Mouse (Mus musculus) liver, embryonic 14.5 days (tissue): ENCODE results near the gene BC028528. TPM values are rescaled to one million over a fixed set of nuclear protein-coding genes. Genes with fewer than 3 reads are reported as not detected.
A peak's percentile ranks its signal among the peaks of the same experiment; 100 is the strongest.

ENCODE experiments used
- ATAC-seq: fragments of 200-750 bp; cut with Nextera tagmentation; 2 replicates; pipeline ENCODE4 v1.8.0; 2017; ENCODE audit warnings: moderate number of reproducible peaks, mild to moderate bottlenecking, moderate library complexity; ENCODE audit not compliant: insufficient read depth
- DNase-seq, 3 experiments: peaks; one replicate each; pipeline ENCODE4 v3.0.0-alpha.2; 2012 to 2013; ENCODE audit warnings: low read depth in 3 of 3, low spot score in 3 of 3
- H3K27ac ChIP-seq: fragments of 300-500 bp; sonication (generic); 2 replicates; pipeline ENCODE4 v1.5.1; 2014; ENCODE audit warnings: moderate library complexity, mild to moderate bottlenecking, control low read depth, inconsistent platforms
- H3K27me3 ChIP-seq: fragments of 300-500 bp; sonication (generic); 2 replicates; pipeline ENCODE4 v1.6.1; 2014; ENCODE audit warnings: mild to moderate bottlenecking, low read length, moderate library complexity; ENCODE audit not compliant: control insufficient read depth, insufficient read depth
- H3K36me3 ChIP-seq: fragments of 300-500 bp; sonication (generic); replicated peaks from 2 replicates; pipeline ENCODE4 v1.6.1; 2014; ENCODE audit warnings: low read depth; ENCODE audit not compliant: control insufficient read depth, insufficient read depth
- H3K4me1 ChIP-seq, 2 experiments: fragments of 200-500 bp in 1 of 2; fragments of 300-500 bp in 1 of 2; sonication (generic) in 1 of 2; replicated peaks; 2 replicates each; pipeline ENCODE4 v1.6.1; 2012 to 2014; ENCODE audit warnings: antibody characterized with exemption in 1 of 2, inconsistent platforms in 1 of 2, low read length in 1 of 2; ENCODE audit not compliant: control insufficient read depth in 2 of 2, insufficient read depth in 2 of 2
- H3K4me2 ChIP-seq: fragments of 300-500 bp; sonication (generic); 2 replicates; pipeline ENCODE4 v1.6.1; 2014; ENCODE audit warnings: low read depth, mild to moderate bottlenecking, control low read depth, moderate library complexity
- H3K4me3 ChIP-seq, 2 experiments: fragments of 200-500 bp in 1 of 2; fragments of 300-500 bp in 1 of 2; sonication (generic) in 1 of 2; 2 replicates each; pipeline ENCODE4 v1.5.1; 2012 to 2014; ENCODE audit warnings: low read depth in 2 of 2, low read length in 2 of 2, mild to moderate bottlenecking in 2 of 2, control low read depth in 1 of 2, inconsistent platforms in 1 of 2, moderate library complexity in 1 of 2; ENCODE audit not compliant: insufficient read depth in 1 of 2
- H3K9ac ChIP-seq: fragments of 300-500 bp; sonication (generic); replicated peaks from 2 replicates; pipeline ENCODE4 v1.6.1; 2014; ENCODE audit warnings: mild to moderate bottlenecking, control low read depth, moderate library complexity
- H3K9me3 ChIP-seq: fragments of 300-500 bp; sonication (generic); 2 replicates; pipeline ENCODE4 v1.6.1; 2016; ENCODE audit warnings: low read length, mixed read lengths; ENCODE audit not compliant: control insufficient read depth
- CTCF ChIP-seq: IDR thresholded peaks from 2 replicates; pipeline ENCODE4 v1.5.1; 2016; ENCODE audit warnings: antibody characterized with exemption, low read depth, control low read depth
- EP300 ChIP-seq: IDR thresholded peaks from 2 replicates; pipeline ENCODE4 v1.6.1; 2016; ENCODE audit warnings: antibody characterized with exemption, low read depth
- WGBS: fragments of 180-500 bp; shearing (Covaris S2); extraction: QIAGEN DNeasy Blood & Tissue Kit; methylation state at CpG from one replicate; pipeline ENCODE4 v1.1.7; 2014; ENCODE audit not compliant: insufficient replicate concordance; 5-methylcytosine and 5-hydroxymethylcytosine counted together
- polyA plus RNA-seq, 2 experiments: library from polyadenylated mRNA; depleted of rRNA in 1 of 2; stranded (reverse) in 1 of 2; unstranded in 1 of 2; fragments of >200 nt; fragmentation: Nextera tagmentation in 1 of 2; extraction: Ambion mirVana in 1 of 2; gene quantifications; 2 replicates each; pipeline versions ENCODE4 v1.2.1 to v1.2.3; 2012 to 2014

Gene BC028528
- polyA plus RNA-seq, 2 experiments, result 5.1 TPM

DNA sequence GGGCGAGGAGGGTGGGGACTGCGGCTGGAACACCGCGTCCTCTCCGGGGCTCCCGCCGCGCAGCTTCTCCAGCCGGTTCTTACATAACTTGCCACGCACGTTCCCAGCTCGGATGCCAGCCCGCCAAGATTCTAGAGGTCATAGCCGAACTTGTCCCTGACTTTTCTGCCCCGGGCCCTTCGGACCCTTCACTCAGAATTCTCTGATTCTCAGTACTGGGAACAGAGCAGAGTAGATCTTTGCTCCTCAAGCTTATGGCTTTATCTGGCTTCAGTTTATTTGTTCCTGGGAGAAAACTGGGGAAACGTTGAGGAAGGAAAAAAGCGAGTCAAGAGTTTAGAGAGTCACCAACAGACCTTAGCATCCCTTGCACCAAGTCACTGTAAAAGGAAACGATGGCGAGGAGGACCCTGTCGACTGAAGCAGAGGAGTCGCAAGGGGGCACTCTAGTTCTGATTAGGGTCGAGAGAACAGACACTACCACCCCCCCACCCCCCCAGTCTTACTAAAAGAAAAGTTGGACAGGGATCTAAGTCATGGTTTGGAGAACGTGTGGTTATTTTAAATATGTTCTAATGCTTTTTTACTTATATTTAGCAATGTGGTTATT, 8.9 kb downstream of the BC028528 start:
- H3K36me3 ChIP-seq, result no peaks in the 10 kb centered on the region
- H3K4me1 ChIP-seq, result peaks cover 9 to 12% of the 10 kb centered on the region in 2 experiments
- no peak for DNase-seq
- ATAC-seq, result no peak
- no peak overlapping the region for H3K27ac ChIP-seq
- H3K9ac ChIP-seq, result no peak overlapping the region; the same call in 1 of the 2 replicates
- peak overlapping the region; percentile 21 to 49 for H3K4me3 ChIP-seq
- H3K4me2 ChIP-seq, result peak overlapping the region; percentile 86
- no peaks in the 10 kb centered on the region for H3K9me3 ChIP-seq
- TF ChIP-seq EP300 (no peak), CTCF (peak; percentile 52)
- WGBS, result 2% methylated on average over 24 of the region's 24 CpGs
- peaks cover 10% of the 10 kb centered on the region for H3K27me3 ChIP-seq

DNA sequence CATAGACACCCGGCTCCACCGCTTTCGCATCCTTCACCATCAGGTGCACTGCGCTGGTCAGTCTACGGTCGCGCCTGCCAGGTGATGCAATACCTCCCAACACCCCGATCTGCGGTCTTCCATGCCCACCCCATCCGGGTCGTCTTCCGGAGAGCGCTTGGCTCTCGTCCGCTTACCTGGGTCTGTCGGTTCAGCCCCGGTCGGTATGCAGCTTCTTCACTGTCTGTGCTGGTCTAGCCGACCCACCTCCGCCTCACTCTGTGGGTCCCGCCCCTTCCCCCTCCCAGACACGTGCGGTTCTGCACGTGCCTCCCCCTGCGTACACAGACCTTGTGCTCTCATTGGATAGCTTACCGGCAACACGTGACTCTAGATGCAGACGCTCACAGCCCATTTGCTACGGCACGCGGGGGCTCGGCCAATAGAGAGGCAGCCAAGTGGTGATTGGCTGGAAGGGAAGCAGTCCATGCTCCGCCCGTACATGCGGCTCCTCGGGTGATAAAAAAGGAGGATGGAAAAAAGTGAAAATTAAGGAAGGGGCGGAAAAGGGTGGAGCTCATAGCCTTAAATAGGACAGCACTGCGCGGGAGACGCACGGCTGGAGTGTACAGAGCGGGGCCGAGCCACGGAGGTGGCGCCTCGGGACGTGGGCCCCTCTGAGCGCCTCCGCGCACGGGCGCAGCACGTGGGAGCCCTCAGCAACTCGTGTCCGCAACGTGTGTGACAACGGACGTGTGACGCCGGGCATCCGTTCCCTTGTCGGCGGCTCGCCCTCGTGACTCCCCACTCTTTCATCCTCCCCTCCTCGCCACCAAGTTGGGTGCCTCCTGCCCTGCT, 9.6 kb downstream of the BC028528 start, which contains the start of gene Ciart:
TSS of gene Ciart (minus strand) at position 273 of the 837 bp plus-strand sequence.
- peak; percentile 95 for ATAC-seq
- TF ChIP-seq EP300, result no peak
- TF ChIP-seq CTCF, result no peak
- WGBS, result under 1% methylated on average over 66 of the region's 66 CpGs
- H3K27ac ChIP-seq, result no peak within 1 kb of the TSS
- peak; percentile 79 to 82 (median 82) for DNase-seq
- H3K27me3 ChIP-seq, result peaks cover 10% of the 10 kb centered on the region
- H3K9me3 ChIP-seq, result no peaks in the 10 kb centered on the region
- no peaks in the 10 kb centered on the region for H3K36me3 ChIP-seq
- no peak within 1 kb of the TSS; the same call in none of the 2 replicates for H3K9ac ChIP-seq
- peaks cover 9 to 12% of the 10 kb centered on the region in 2 experiments for H3K4me1 ChIP-seq
- peak within 1 kb of the TSS; percentile 42 to 49 for H3K4me3 ChIP-seq
- peak within 1 kb of the TSS; percentile 86 for H3K4me2 ChIP-seq

DNA sequence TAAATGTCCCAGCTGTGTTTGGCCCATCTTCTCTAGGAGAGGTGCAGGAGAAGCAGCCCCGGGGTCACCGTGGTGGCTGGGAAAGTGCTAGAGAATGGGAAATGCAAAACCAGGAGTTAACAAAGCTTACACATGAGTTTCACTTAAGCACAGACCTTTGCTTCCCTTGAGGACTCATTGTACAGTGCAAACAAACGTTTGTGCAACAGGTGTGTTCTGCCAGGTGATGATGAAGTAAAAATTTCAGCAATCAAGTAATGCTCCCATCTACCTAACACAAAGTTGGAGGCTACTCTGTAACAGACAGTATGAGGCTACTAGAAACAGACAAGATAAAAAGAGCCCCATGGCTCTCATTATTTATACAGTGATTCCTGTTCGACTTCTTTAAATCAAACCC, 12.7 kb downstream of the BC028528 start:
- Histone ChIP-seq H3K4me3 (no peak overlapping the region), H3K36me3 (no peaks in the 10 kb centered on the region), H3K9ac (no peak overlapping the region), H3K27ac (no peak overlapping the region), H3K9me3 (no peaks in the 10 kb centered on the region), H3K27me3 (peaks cover 10% of the 10 kb centered on the region), H3K4me1 (peaks cover 14 to 20% of the 10 kb centered on the region in 2 experiments), H3K4me2 (no peak overlapping the region)
- DNase-seq (no peak), ATAC-seq (no peak)
- WGBS, result 70% methylated on average over 4 of the region's 4 CpGs
- no peak for TF ChIP-seq EP300
- TF ChIP-seq CTCF, result no peak

DNA sequence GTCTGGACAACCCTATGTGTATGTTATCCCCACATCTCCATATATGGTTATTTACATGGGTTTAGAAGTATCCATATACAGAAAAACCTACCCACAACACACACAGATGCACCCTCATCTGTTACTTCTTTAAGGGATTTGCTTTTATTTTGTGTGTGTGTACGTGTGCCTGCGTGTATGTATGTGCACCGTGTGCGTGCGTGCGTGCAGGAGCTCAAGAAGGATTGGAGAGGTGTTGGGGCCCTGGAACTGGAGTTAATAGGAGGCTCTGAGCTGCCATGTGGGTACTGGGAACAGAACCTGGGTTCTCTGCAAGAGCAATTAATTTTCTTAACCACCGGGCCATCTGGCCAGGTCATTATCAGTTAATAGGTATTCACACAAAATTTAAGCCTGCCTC, 19.8 kb downstream of the BC028528 start:
- peak overlapping the region; percentile 93 for H3K4me2 ChIP-seq
- DNase-seq (no peak), ATAC-seq (no peak)
- TF ChIP-seq CTCF (no peak), EP300 (no peak)
- H3K36me3 ChIP-seq, result peaks cover 6% of the 10 kb centered on the region; the same call in 1 of the 2 replicates
- no peaks in the 10 kb centered on the region for H3K27me3 ChIP-seq
- H3K9me3 ChIP-seq, result no peaks in the 10 kb centered on the region
- H3K4me1 ChIP-seq, result peaks cover 5 to 18% of the 10 kb centered on the region in 2 experiments
- H3K27ac ChIP-seq, result peak overlapping the region; percentile 52
- peak overlapping the region; percentile 65 to 69 for H3K4me3 ChIP-seq
- WGBS, result 56% methylated on average over 7 of the region's 7 CpGs
- H3K9ac ChIP-seq, result peak overlapping the region; percentile 79

DNA sequence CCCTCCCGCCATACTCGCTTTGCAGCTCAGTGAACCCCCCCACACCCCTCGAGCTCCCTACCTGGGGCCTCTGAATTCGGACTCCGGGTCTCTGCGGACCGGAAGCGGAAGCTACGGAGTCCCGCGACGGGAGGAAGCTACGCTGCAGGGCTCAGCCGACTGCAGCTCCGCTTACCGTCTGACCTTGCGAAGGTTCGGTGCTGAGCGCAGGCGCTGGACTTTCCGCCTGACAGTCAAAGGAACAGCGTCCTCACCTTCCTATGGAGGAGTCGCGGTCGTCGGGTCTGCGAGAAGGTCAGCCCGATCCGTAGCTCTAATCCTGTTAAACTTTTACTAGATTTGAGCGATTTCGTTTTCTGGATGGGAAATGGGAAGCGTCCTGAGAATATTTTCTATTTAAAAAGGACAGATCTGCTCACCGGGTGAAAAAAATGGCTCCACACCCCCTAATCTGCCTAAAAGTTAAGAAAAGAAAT, 20.4 kb downstream of the BC028528 start, which contains the start of gene Mrps21:
TSS of gene Mrps21 (minus strand) at position 128 of the 476 bp plus-strand sequence.
- H3K4me2 ChIP-seq, result peak within 1 kb of the TSS; percentile 93
- DNase-seq (peak; percentile 80 to 81 (median 81)), ATAC-seq (peak; percentile 96)
- peak within 1 kb of the TSS; percentile 65 to 69 for H3K4me3 ChIP-seq
- H3K9ac ChIP-seq, result peak within 1 kb of the TSS; percentile 79
- no peaks in the 10 kb centered on the region for H3K27me3 ChIP-seq
- peaks cover 6% of the 10 kb centered on the region; the same call in 1 of the 2 replicates for H3K36me3 ChIP-seq
- under 1% methylated on average over 33 of the region's 33 CpGs for WGBS
- H3K4me1 ChIP-seq, result peaks cover 5 to 18% of the 10 kb centered on the region in 2 experiments
- peak within 1 kb of the TSS; percentile 73 for H3K27ac ChIP-seq
- TF ChIP-seq CTCF, result peak; percentile 25; the same call in 1 of the 2 replicates
- TF ChIP-seq EP300, result no peak
- no peaks in the 10 kb centered on the region for H3K9me3 ChIP-seq
